Mouse (Mus musculus) CH12.LX (cell line): ENCODE results near the gene Pnn.
A peak's percentile ranks its signal among the peaks of the same experiment; 100 is the strongest.

Experiments used
- BHLHE40 ChIP-seq: IDR thresholded peaks from 2 replicates; pipeline ENCODE4 v1.6.1; 2011; ENCODE audit warnings: mild to moderate bottlenecking, low read depth, low read length, improper control_type of control experiment
- CHD1 ChIP-seq: IDR thresholded peaks from 2 replicates; pipeline ENCODE4 v1.6.1; 2012; ENCODE audit warnings: low read depth, low read length, improper control_type of control experiment, inconsistent platforms
- CHD2 ChIP-seq: IDR thresholded peaks from 2 replicates; pipeline ENCODE4 v1.6.1; 2011; ENCODE audit warnings: low read length, improper control_type of control experiment
- CTCF ChIP-seq, 2 experiments: IDR thresholded peaks in 1 of 2; conservative IDR thresholded peaks in 1 of 2; 2 replicates each; pipeline ENCODE4 v1.5.1; 2011 to 2012; ENCODE audit warnings: low read depth in 2 of 2, low read length in 2 of 2, improper control_type of control experiment in 1 of 2, inconsistent platforms in 1 of 2, mild to moderate bottlenecking in 1 of 2, moderate library complexity in 1 of 2
- EP300 ChIP-seq: IDR thresholded peaks from 2 replicates; pipeline ENCODE4 v1.6.1; 2011; ENCODE audit warnings: low read length, improper control_type of control experiment
- JUND ChIP-seq: conservative IDR thresholded peaks from 2 replicates; pipeline ENCODE4 v1.6.1; 2011; ENCODE audit warnings: low read depth, low read length, improper control_type of control experiment
- KAT2A ChIP-seq: IDR thresholded peaks from 2 replicates; pipeline ENCODE4 v1.6.1; 2012; ENCODE audit warnings: low read length, improper control_type of control experiment, inconsistent platforms; ENCODE audit not compliant: insufficient replicate concordance
- MAZ ChIP-seq: IDR thresholded peaks from 2 replicates; pipeline ENCODE4 v1.6.1; 2012; ENCODE audit warnings: low read depth, mild to moderate bottlenecking, inconsistent platforms, low read length, improper control_type of control experiment, moderate library complexity
- MXI1 ChIP-seq: IDR thresholded peaks from 2 replicates; pipeline ENCODE4 v1.6.1; 2011; ENCODE audit warnings: mild to moderate bottlenecking, low read depth, low read length, improper control_type of control experiment
- POLR2A ChIP-seq: IDR thresholded peaks from 2 replicates; pipeline ENCODE4 v1.6.1; 2011; ENCODE audit warnings: low read depth, mild to moderate bottlenecking, improper control_type of control experiment, low read length
- POLR2AphosphoS2 ChIP-seq: IDR thresholded peaks from 2 replicates; pipeline ENCODE4 v1.6.1; 2011; ENCODE audit warnings: low read depth, low read length, improper control_type of control experiment
- RCOR1 ChIP-seq: conservative IDR thresholded peaks from 2 replicates; pipeline ENCODE4 v1.6.1; 2012; ENCODE audit warnings: low read depth, mild to moderate bottlenecking, inconsistent platforms, low read length, improper control_type of control experiment
- TBP ChIP-seq: conservative IDR thresholded peaks from 2 replicates; pipeline ENCODE4 v1.6.1; 2011; ENCODE audit warnings: low read depth, low read length, improper control_type of control experiment

GRCm38 (mm10) chr12:59060993-59061595, 5.6 kb upstream of the Pnn start, which contains the start of gene Trappc6b:
- TF ChIP-seq POLR2A (peak; percentile 95), POLR2AphosphoS2 (peak; percentile 80; the same call in 1 of the 2 replicates), CTCF (conservative IDR thresholded peaks at IDR 0.05 in 1 of 2, IDR thresholded peaks at IDR 0.05 in 1 of 2; ENCODE audit: low read depth in 2 of 2, low read length in 2 of 2) (peak in 1 of 2 experiments; percentile 19; a peak in 1 of 4 replicates), JUND (no peak), EP300 (no peak), CHD2 (no peak), BHLHE40 (no peak), CHD1 (no peak), MXI1 (peak; percentile 83; the same call in 1 of the 2 replicates), RCOR1 (no peak), MAZ (no peak), TBP (no peak), KAT2A (0 out of 2 replicates have a peak, but pooled peaks have one; percentile 50)
